Mouse (Mus musculus): ENCODE data around the gene Tsc22d4.

The Tsc22d4 gene

DNA sequence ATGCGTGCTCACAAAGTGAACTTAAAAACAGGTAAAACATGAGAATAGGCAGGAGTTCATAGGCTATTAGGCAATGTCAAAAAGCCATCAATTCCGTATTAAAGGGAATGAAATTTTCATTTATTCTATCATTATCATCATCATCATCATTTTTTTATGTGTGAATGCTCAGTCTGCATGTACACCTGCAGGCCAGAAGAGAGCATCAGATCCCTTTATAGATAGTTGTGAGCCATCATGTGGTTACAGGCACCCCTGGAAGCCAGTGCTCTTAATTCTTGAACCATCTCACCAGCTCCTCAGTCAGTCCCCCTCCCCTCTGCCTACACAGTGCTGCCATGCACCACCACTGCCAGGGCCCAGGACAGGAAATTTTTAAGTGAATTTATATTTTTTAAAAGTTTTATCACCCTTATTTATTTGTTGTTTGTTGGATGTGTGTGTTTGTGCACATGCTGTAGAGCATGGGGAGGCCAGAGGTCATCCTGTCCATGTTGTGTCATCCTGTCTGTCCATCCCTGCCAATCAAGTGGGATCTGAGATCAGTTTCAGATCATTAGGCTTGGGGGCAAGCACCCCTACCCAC is 43.5 kb downstream of the Tsc22d4 start:
- no peak for DNase-seq (ENCODE audit: low spot score)

DNA sequence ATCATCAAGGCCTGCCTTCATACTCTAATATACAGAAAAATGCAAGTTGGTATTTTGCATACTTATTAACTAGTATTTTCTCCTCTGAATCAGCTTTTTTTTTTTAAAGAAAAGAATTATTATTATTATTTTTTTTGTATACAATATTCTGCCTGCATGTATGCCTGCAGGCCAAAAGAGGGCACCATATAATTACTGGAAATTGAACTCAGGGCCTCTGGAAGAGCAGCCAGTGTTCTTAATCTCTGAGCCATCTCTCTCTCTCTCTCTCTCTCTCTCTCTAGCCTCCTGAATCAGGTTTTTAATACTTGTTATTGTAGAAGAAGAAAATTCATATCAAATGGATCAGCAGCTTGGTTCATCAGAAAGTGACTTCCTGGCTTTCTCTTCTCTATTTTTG is 46.0 kb downstream of the Tsc22d4 start:
- no peak for DNase-seq (ENCODE audit: low spot score)

DNA sequence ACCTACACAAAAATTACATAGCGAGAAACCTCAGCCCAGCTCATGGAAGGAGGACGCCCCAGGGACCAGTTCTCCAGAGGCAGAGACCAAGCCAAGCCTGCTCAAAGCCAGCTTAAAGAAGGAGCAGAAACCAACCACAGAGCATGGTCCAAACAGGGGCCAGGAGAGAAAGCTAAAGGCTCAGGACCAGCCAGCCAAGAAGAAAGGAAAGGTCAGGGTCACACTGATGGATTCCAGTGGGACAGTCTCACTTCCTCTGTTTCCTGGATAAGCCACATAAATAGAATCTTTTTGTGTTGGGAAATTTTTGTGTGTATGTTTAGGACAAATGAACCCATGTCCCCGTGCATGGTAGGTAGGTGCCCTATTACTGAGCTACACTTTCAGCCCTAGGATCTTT is 51.1 kb downstream of the Tsc22d4 start:
- DNase-seq (ENCODE audit: low spot score), result no peak

DNA sequence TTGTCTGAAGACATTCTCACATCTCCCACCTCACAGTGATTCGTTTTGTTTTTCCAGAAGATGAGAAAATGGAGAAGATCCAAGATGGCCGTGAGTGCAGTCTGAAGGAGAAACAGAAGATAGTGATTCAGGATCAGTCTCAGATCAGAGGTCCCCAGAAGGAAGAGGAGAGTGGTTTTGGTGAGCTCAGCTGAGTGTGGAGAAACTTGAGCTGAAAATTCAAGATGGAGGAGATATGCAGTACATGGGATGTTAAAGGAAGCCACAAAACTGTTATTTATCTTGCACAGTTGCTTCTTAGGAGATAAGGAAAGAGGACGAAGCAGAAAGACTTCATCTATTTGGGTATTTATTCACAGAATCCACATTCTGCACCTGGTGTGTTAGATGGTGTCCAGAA is 55.4 kb downstream of the Tsc22d4 start:
- DNase-seq (ENCODE audit: low spot score), result no peak

DNA sequence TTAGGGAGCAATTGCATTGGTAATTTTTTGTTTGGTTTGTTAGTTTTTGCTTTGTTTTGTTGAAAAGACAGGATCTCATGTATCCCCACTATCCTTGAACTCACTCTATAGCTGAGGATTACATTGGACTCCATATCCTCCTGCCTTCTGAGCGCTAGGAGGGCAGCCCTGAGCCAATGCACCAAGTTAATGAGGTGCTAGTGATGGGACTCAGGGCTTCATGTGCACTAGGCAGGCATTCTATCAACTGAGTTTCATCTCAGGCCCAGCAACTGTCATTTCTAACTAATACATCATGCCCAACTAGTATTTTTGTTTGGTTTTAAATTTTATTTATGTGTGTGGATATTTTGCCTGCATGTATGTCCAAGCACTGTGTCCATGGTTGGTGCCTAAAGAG is 60.6 kb downstream of the Tsc22d4 start:
- DNase-seq (ENCODE audit: low spot score), result no peak

DNA sequence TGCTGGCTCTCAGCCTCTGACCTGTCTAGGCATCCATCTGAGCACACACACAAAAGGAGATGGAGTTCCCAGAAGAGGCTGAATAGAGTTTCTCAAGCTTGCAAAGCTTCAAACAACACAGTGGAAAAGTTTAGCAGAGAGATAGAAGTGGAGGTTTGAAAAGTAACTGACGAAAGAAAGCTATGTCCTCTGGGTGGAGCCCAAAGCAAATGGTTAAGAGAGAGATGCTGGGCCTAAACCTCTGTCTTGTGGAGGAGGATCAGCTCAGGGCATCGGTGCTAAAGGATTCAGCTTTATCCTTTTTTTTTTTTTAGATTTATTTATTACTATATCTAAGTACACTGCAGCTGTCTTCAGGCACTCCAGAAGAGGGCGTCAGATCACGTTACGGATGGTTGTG is 62.8 kb downstream of the Tsc22d4 start:
- no peak for DNase-seq (ENCODE audit: low spot score)

DNA sequence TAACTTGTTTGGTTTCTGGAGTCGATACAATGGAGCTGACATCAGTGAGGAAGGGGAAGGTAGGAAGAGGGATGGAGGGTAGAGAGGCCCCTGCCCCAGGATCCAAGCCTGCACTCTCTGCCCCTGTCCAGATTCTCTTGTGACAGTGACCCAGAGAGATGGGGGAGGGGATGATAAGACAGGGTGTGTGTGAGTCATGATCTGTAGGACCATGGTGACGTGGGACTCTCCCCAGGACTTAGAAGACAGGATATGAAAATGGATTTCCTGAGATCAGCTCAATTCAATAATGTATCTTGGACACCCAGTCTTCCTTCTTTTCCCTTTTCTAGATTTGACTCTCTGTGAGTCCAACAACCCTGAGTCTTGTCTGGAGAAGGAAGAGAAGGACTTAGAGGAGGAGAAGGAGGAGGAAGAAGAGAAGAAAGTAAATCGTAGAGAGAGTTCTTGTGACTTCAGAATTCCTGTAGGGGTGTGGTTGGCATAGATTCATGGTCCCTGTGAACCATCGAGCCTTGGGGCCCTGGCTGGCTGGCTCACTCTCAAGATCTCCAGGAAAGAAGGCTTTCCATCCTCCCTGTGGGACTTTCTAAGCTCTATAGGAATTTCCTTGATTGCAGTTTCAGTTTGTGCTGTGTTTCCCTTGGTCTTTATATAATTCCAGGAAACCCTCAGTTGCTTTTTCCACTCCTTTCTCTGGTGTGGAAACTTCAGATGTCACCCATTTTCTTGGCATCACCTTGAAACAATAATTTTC is 72.1 kb downstream of the Tsc22d4 start:
- no peak for DNase-seq (ENCODE audit: low spot score)

Measured in urinary bladder, postnatal 25 days (tissue).